Mouse (Mus musculus) 3134 (cell line): ENCODE measurements around the gene Atp6v1b1.
A peak's percentile ranks its signal among the peaks of the same experiment; 100 is the strongest.

ENCODE experiments used
- DNase-seq: peaks from one replicate; pipeline ENCODE4 v3.0.0-alpha.2; 2011; ENCODE audit warnings: low spot score; ENCODE audit not compliant: insufficient read length; ENCODE audit errors: extremely low read depth

Gene Atp6v1b1

GRCm38 (mm10) chr6:83742761-83743160 lies at the start of gene Atp6v1b1:
Gene Atp6v1b1, plus strand, starts transcription at chr6:83742990.
- DNase-seq = no peak

- DNase-seq = peak; percentile 25
Measured at GRCm38 (mm10) chr6:83693835-83694234, 49.0 kb upstream of the Atp6v1b1 start.

GRCm38 (mm10) chr6:83695731-83696130 lies 47.1 kb upstream of the Atp6v1b1 start:
- no peak for DNase-seq

GRCm38 (mm10) chr6:83696684-83697083 lies 46.1 kb upstream of the Atp6v1b1 start:
- DNase-seq = no peak

- no peak for DNase-seq
Measured at GRCm38 (mm10) chr6:83697932-83698331, 44.9 kb upstream of the Atp6v1b1 start.

GRCm38 (mm10) chr6:83699971-83700370 lies 42.8 kb upstream of the Atp6v1b1 start:
- no peak for DNase-seq

- DNase-seq = no peak
Measured at GRCm38 (mm10) chr6:83701001-83701400, 41.8 kb upstream of the Atp6v1b1 start.

- no peak for DNase-seq
Measured at GRCm38 (mm10) chr6:83702146-83702999, 40.4 kb upstream of the Atp6v1b1 start.

GRCm38 (mm10) chr6:83703000-83703721 lies 39.6 kb upstream of the Atp6v1b1 start:
- no peak for DNase-seq

- no peak for DNase-seq
Measured at GRCm38 (mm10) chr6:83703722-83704078, 39.1 kb upstream of the Atp6v1b1 start.

- DNase-seq = no peak
Measured at GRCm38 (mm10) chr6:83704294-83704693, 38.5 kb upstream of the Atp6v1b1 start.

- no peak for DNase-seq
Measured at GRCm38 (mm10) chr6:83704701-83705100, 38.1 kb upstream of the Atp6v1b1 start.

- no peak for DNase-seq
Measured at GRCm38 (mm10) chr6:83707738-83708510, 34.9 kb upstream of the Atp6v1b1 start.

- no peak for DNase-seq
Measured at GRCm38 (mm10) chr6:83710361-83711066, 32.3 kb upstream of the Atp6v1b1 start.

- DNase-seq = peak; percentile 93
Measured at GRCm38 (mm10) chr6:83711067-83711675, 31.6 kb upstream of the Atp6v1b1 start, which contains the start of gene Vax2. Gene Vax2, plus strand, starts transcription at chr6:83711264.

- DNase-seq = peak; percentile 39
Measured at GRCm38 (mm10) chr6:83711725-83712475, 30.9 kb upstream of the Atp6v1b1 start.

- DNase-seq = no peak
Measured at GRCm38 (mm10) chr6:83713271-83714136, 29.3 kb upstream of the Atp6v1b1 start.
